Mouse (Mus musculus) thymus, adult 2 months (tissue): ENCODE results near the gene Uvssa.

ENCODE experiments used
- CTCF ChIP-seq: fragments of 200-500 bp; IDR thresholded peaks from 2 replicates; pipeline ENCODE4 v1.5.1; 2012; ENCODE audit warnings: mild to moderate bottlenecking, control low read depth, low read length, moderate library complexity, borderline replicate concordance; ENCODE audit not compliant: control insufficient read depth, poor library complexity, insufficient read depth; ENCODE audit errors: extremely low read depth
- POLR2A ChIP-seq: fragments of 200-500 bp; IDR thresholded peaks from 2 replicates; pipeline ENCODE4 v1.6.1; 2012; ENCODE audit warnings: mild to moderate bottlenecking, low read length, control low read depth, moderate library complexity; ENCODE audit not compliant: control insufficient read depth, poor library complexity, insufficient read depth; ENCODE audit errors: extremely low read depth

DNA sequence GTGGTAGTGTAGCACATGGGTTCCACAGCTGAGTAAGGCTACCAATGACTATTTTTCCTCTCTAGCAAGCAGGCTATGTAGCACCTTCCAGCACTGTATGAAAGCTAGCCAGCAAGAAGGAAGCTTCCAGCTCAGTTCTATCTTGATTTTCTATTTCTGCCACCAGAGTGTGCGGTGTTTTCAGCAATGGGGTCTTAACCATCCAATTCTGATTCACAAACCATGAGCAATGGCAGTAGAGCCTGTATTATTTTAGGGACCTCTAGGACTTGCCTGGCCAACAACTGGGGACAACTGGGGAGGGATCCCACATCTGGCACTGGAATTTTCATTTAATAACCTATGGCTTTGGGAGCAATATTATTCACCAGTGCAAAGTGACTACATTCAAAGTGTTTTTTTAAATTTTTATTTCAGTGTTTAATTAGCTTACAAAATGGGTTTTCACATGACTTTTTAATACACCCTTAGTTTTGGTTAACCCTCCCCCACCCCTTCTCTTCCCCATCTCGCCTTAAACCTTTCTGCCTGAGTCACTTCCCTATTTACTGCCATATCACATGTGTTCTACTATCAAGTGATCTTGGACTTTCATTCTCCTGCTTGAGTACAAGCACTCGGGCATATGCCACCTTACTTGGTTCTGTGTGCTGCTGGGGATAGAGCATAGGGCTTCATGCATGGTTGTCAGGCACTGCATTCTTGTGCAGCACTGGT is 26.6 kb upstream of the Uvssa start:
- no peak for TF ChIP-seq CTCF
- TF ChIP-seq POLR2A, result no peak
